8 mouse cellular contexts compared by ENCODE assay signal in genomic region chr12:17324549-17325470, GRCm38 (mm10). TPM values are rescaled to one million over a fixed set of nuclear protein-coding genes. Genes with fewer than 3 reads are reported as not detected.
DNase-seq lines count a peak whose midpoint lies in the region; TF ChIP-seq lines count a peak whose summit lies in the region.

No protein-coding gene starts in this region.

- no peaks in the 10 kb centered on the region for H3K79me2 ChIP-seq in heart, adult 2 months (replicated peaks; ENCODE audit: control insufficient read depth, insufficient read depth, low read length)

- no peak for TF ChIP-seq CTCF in heart, adult 2 months (IDR thresholded peaks at IDR 0.05)
- TF ChIP-seq CTCF in kidney, adult 2 months (conservative IDR thresholded peaks at IDR 0.05; ENCODE audit: insufficient read depth, insufficient read length, low read depth, low read length), result no peak
- no peak for TF ChIP-seq CTCF in lung, adult 2 months (IDR thresholded peaks at IDR 0.05; ENCODE audit: insufficient read depth, low read length)

- H3K27me3 ChIP-seq in heart, adult 2 months (ENCODE audit: control insufficient read depth, insufficient read depth, low read length), result peaks cover 9% of the 10 kb centered on the region
- H3K27me3 ChIP-seq in forebrain, embryonic 10.5 days (ENCODE audit: poor library complexity, severe bottlenecking), result peaks cover 57% of the 10 kb centered on the region
- no peaks in the 10 kb centered on the region for H3K27me3 ChIP-seq in kidney, adult 2 months (replicated peaks; ENCODE audit: control insufficient read depth, insufficient read depth, low read length)

- H3K36me3 ChIP-seq in heart, adult 2 months (ENCODE audit: control insufficient read depth, insufficient read depth, low read length), result no peaks in the 10 kb centered on the region
- no peaks in the 10 kb centered on the region for H3K36me3 ChIP-seq in ES-E14 (ENCODE audit: control insufficient read depth, insufficient read depth, low read length, poor library complexity, severe bottlenecking)
- no peaks in the 10 kb centered on the region for H3K36me3 ChIP-seq in forebrain, embryonic 10.5 days (replicated peaks)
- no peaks in the 10 kb centered on the region for H3K36me3 ChIP-seq in kidney, adult 2 months (ENCODE audit: control insufficient read depth, insufficient read depth, low read length)

- H3K4me1 ChIP-seq in heart, adult 2 months (ENCODE audit: control insufficient read depth, insufficient read depth, low read length), result no peaks in the 10 kb centered on the region
- peaks cover 0 to 3% of the 10 kb centered on the region in 2 experiments; a peak in 1 of 4 replicates for H3K4me1 ChIP-seq in ES-E14 (ENCODE audit: control insufficient read depth in 2 of 2, insufficient read depth in 2 of 2, low read length in 2 of 2, poor library complexity in 1 of 2)
- H3K4me1 ChIP-seq in forebrain, embryonic 10.5 days, result peaks cover 16% of the 10 kb centered on the region
- H3K4me1 ChIP-seq in kidney, adult 2 months (ENCODE audit: control insufficient read depth, insufficient read depth, low read length), result no peaks in the 10 kb centered on the region
- no peaks in the 10 kb centered on the region for H3K4me1 ChIP-seq in lung, adult 2 months (ENCODE audit: control insufficient read depth, insufficient read depth, low read length)

- no peaks in the 10 kb centered on the region for H3K9me3 ChIP-seq in ES-E14 (ENCODE audit: control insufficient read depth, insufficient read depth, low read depth, low read length)
- H3K9me3 ChIP-seq in forebrain, embryonic 10.5 days, result no peaks in the 10 kb centered on the region

- DNase-seq in heart, adult 2 months, result peak in 1 of 2 experiments; percentile 13
- DNase-seq in heart, adult 18-20 months, result no peak
- no peak for DNase-seq in ES-E14 (ENCODE audit: low read depth, low spot score)
- peak; percentile 25 for DNase-seq in forebrain, embryonic 10.5 days (ENCODE audit: extremely low spot score, low spot score)
- DNase-seq in kidney, adult 2 months, result peak; percentile 66
- DNase-seq in lung, adult 2 months, result peak; percentile 65
- peak; percentile 4 for DNase-seq in right cerebral cortex, adult 18-20 months
- no peak for DNase-seq in cerebellum, adult 8-10 months

- 7% methylated on average over 51 of the region's 51 CpGs for WGBS in heart, adult 2 months
- WGBS in forebrain, embryonic 10.5 days, result 4% methylated on average over 51 of the region's 51 CpGs
- 4% methylated on average over 51 of the region's 51 CpGs for whole genome bisulfite sequencing in kidney, adult 2 months
- 5% methylated on average over 51 of the region's 51 CpGs for WGBS in lung, adult 2 months

- in situ Hi-C loops in ES-E14 (cut with MboI; ENCODE audit: low sequenced_read_pairs in 2 of 2, unreplicated experiment in 2 of 2), result no loop called here

- intact Hi-C loops in heart, adult 2 months (cut with DNase I), result no loop called here

- no peak for TF ChIP-seq POLR2A in heart, adult 2 months (IDR thresholded peaks at IDR 0.05; ENCODE audit: insufficient read depth, low read depth, low read length)
- TF ChIP-seq POLR2A in kidney, adult 2 months (IDR thresholded peaks at IDR 0.05; ENCODE audit: low read depth, low read length), result no peak
- TF ChIP-seq POLR2A in lung, adult 2 months (IDR thresholded peaks at IDR 0.05; ENCODE audit: borderline replicate concordance, extremely low read depth, low read depth, low read length), result peak; percentile 73; the same call in 1 of the 2 replicates

- H3K4me3 ChIP-seq in heart, adult 2 months, result peak overlapping the region; percentile 5; the same call in 1 of the 2 replicates
- H3K4me3 ChIP-seq in ES-E14 (ENCODE audit: insufficient read depth in 1 of 2, low read depth in 1 of 2, low read length in 2 of 2, poor library complexity in 1 of 2, severe bottlenecking in 1 of 2), result peak overlapping the region; percentile 60 to 73
- H3K4me3 ChIP-seq in forebrain, embryonic 10.5 days, result peak overlapping the region; percentile 60
- peak overlapping the region; percentile 55 for H3K4me3 ChIP-seq in kidney, adult 2 months (ENCODE audit: insufficient read depth, low read depth, low read length)
- H3K4me3 ChIP-seq in lung, adult 2 months (replicated peaks; ENCODE audit: extremely low read depth, low read depth, low read length), result peak overlapping the region; percentile 78

- no peak overlapping the region for H3K9ac ChIP-seq in heart, adult 2 months (ENCODE audit: low read depth, low read length)
- no peak overlapping the region for H3K9ac ChIP-seq in ES-E14 (ENCODE audit: insufficient read depth, low read depth, low read length, poor library complexity, severe bottlenecking)

- TF ChIP-seq EP300 in heart, adult 2 months (IDR thresholded peaks at IDR 0.05; ENCODE audit: insufficient read depth, low read depth, low read length), result no peak

- no peak overlapping the region for H3K27ac ChIP-seq in heart, adult 2 months
- H3K27ac ChIP-seq in ES-E14 (ENCODE audit: insufficient read depth, low read depth, low read length, poor library complexity, severe bottlenecking), result no peak overlapping the region
- H3K27ac ChIP-seq in forebrain, embryonic 10.5 days, result peak overlapping the region; percentile 41; the same call in 1 of the 2 replicates
- H3K27ac ChIP-seq in kidney, adult 2 months (ENCODE audit: insufficient read depth, low read depth, low read length), result no peak overlapping the region

TF ChIP-seq in ES-E14, 5 proteins besides CTCF, POLR2A, EP300 and RAD21:
- TF ChIP-seq CHD2 (IDR thresholded peaks at IDR 0.05; ENCODE audit: low read depth, low read length) (no peak), ZNF384 (IDR thresholded peaks at IDR 0.05; ENCODE audit: low read depth, low read length) (no peak), ZC3H11A (IDR thresholded peaks at IDR 0.05; ENCODE audit: borderline replicate concordance, low read depth, low read length) (no peak), HCFC1 (IDR thresholded peaks at IDR 0.05; ENCODE audit: borderline replicate concordance, insufficient read depth, low read length) (no peak), MAFK (IDR thresholded peaks at IDR 0.05; ENCODE audit: insufficient read depth, low read depth, low read length) (no peak)

RNA-seq across cellular contexts. Expression of gene Atp6v1c2, which starts 4.3 kb away (rescaled TPM):
- not detected for total RNA-seq in heart, adult 2 months (2021)
- 0.15 and 0.94 TPM in 2 replicates for polyA plus RNA-seq in heart, adult 2 months (2012; rRNA removed)
- under 1 TPM in 1 of 2 experiments, not detected in 1; 0.85 TPM for total RNA-seq in heart, adult 18-20 months (2021)
- 0.36 and 0.42 TPM in 2 replicates for total RNA-seq in ES-E14 (2012; rRNA removed)
- 0.29 and 0.46 TPM in 2 replicates for polyA plus RNA-seq in forebrain, embryonic 10.5 days (2016; fragmentation: Nextera tagmentation; extraction: Ambion mirVana)
- 32.4 and 39.9 TPM in 2 replicates for polyA plus RNA-seq in kidney, adult 2 months (2012; rRNA removed)
- polyA plus RNA-seq in lung, adult 2 months (2012; rRNA removed), result 42.8 and 55.3 TPM in 2 replicates

RNA-seq across cellular contexts. Expression of gene Nol10, which starts 23.4 kb away (rescaled TPM):
- 1 to 10 TPM; 8.0 to 8.1 TPM for total RNA-seq in heart, adult 2 months (2021)
- polyA plus RNA-seq in heart, adult 2 months (2012; rRNA removed), result 2.7 and 4.3 TPM in 2 replicates
- 1 to 10 TPM; 7.5 to 7.6 TPM for total RNA-seq in heart, adult 18-20 months (2021)
- total RNA-seq in ES-E14 (2012; rRNA removed), result 14.6 and 22.3 TPM in 2 replicates
- 44.1 and 45.1 TPM in 2 replicates for polyA plus RNA-seq in forebrain, embryonic 10.5 days (2016; fragmentation: Nextera tagmentation; extraction: Ambion mirVana)
- polyA plus RNA-seq in kidney, adult 2 months (2012; rRNA removed), result 5.1 and 6.1 TPM in 2 replicates
- 2.5 and 3.7 TPM in 2 replicates for polyA plus RNA-seq in lung, adult 2 months (2012; rRNA removed)

RNA-seq across cellular contexts. Expression of gene Pdia6, which starts 58.5 kb away (rescaled TPM):
- total RNA-seq in heart, adult 2 months (2021), result 100 to 1,000 TPM; 106 to 122 TPM
- 36.2 and 65.7 TPM in 2 replicates for polyA plus RNA-seq in heart, adult 2 months (2012; rRNA removed)
- 100 to 1,000 TPM in 1 of 2 experiments, 10 to 100 TPM in 1; 89.4 to 100 TPM for total RNA-seq in heart, adult 18-20 months (2021)
- 632 and 901 TPM in 2 replicates for total RNA-seq in ES-E14 (2012; rRNA removed)
- 585 and 641 TPM in 2 replicates for polyA plus RNA-seq in forebrain, embryonic 10.5 days (2016; fragmentation: Nextera tagmentation; extraction: Ambion mirVana)
- polyA plus RNA-seq in kidney, adult 2 months (2012; rRNA removed), result 60.0 and 70.7 TPM in 2 replicates
- polyA plus RNA-seq in lung, adult 2 months (2012; rRNA removed), result 55.2 and 76.8 TPM in 2 replicates

Comparison
In these comparisons a context has a peak if more than half of its experiments do, and no peak if none do; other contexts are left out.
1. DNase-seq: peak in forebrain, embryonic 10.5 days (single experiment), kidney, adult 2 months (single experiment), lung, adult 2 months (single experiment) and right cerebral cortex, adult 18-20 months (single experiment); none in heart, adult 18-20 months (0 of 2), ES-E14 (single experiment) and cerebellum, adult 8-10 months (single experiment).
2. H3K4me3 ChIP-seq: peak in every context shown above with its lines; median percentile 78 in lung, adult 2 months; 66 in ES-E14; 60 in forebrain, embryonic 10.5 days; 55 in kidney, adult 2 months; 5 in heart, adult 2 months.
3. RNA of gene Atp6v1c2, which starts 4.3 kb away (polyA plus RNA-seq): 42.8 to 55.3 TPM in lung, adult 2 months and 32.4 to 39.9 TPM in kidney, adult 2 months; 0.15 to 0.94 TPM in heart, adult 2 months and 0.29 to 0.46 TPM in forebrain, embryonic 10.5 days; every median in the first group is over 10 times any median in the second.